Mouse (Mus musculus): ENCODE results near the gene Nos1ap.

DNA sequence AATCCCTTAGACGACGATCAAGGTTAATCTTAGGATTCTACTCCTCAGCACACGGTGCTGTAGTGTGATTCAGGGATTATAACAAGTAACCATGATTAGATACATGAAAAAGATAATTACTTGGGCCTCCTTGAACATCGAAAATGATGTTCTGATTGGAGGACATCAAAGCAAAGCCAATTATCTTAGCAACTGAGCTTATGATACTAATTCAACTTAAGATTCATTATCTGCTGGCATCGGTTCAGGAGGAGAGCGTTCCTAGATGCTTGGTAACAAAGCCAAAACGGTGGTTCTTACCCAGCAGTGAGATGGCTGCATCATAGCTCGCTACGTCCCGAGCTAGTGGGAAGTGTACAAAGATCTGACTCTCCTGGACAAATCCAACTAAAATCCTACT is 204.2 kb downstream of the Nos1ap start:
- TF ChIP-seq CTCF (IDR thresholded peaks at IDR 0.05; ENCODE audit: low read depth) (no peak), EP300 (optimal IDR thresholded peaks at IDR 0.05) (no peak)
